Mouse (Mus musculus): ENCODE measurements at regions not wholly inside any gene's neighbourhood (a gene's known extent, or its start where the extent isn't known, plus 50 kb on each side); places are given as distances from the start of the nearest gene placed in this dataset.

DNA sequence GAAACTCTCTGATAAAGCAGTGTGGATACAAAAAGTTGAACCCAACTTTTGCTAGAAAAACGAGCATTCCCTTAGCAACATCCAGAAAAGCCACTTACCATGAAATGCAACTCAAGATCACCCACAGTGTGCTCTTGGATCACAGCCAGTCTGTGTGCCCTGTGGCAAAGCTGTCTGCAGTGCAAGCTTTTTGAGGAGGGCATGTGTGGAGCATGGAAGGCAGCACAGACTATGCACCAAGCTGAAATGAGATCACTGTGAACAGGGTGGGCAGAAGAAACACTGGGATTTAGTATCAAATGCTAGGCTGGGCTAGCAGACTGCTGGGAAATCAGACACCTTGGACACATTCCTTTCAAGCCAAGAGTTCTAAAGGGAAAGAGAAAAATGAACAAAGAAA lies 162.4 kb downstream of the Sim1 start:
- 32% methylated on average over 1 of the region's 1 CpGs for WGBS
- ATAC-seq (ENCODE audit: insufficient number of reproducible peaks, insufficient read depth, low FRiP score, low TSS enrichment, low read depth) = peak; percentile 42; the same call in 1 of the 2 replicates

DNA sequence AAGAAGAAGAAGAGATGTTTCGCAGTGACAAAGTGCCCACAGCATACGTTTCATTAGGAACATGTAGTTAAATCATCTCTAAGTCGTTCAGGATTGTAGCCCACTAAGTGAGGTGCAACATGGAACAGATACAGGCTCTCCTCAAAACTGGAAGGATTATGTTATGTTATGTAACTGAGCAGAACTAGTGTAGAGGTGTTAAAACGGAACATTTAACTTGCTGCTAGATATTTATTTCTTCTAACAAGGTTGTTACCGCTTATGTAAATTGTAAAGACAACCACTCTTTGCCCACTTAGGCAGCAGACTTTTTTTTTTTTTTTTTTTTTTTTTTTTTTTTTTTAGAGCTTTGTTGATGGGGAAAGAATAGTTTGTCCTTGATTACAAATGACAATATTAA lies 163.8 kb downstream of the Sim1 start:
- WGBS = 80% methylated on average over 5 of the region's 5 CpGs
- no peaks in the 10 kb centered on the region; the same call in 1 of the 2 replicates for H3K4me1 ChIP-seq (replicated peaks)
- no peak overlapping the region for H3K9ac ChIP-seq (replicated peaks)
- H3K27me3 ChIP-seq = no peaks in the 10 kb centered on the region
- H3K4me2 ChIP-seq = no peak overlapping the region
- H3K36me3 ChIP-seq = no peaks in the 10 kb centered on the region
- ATAC-seq (ENCODE audit: insufficient number of reproducible peaks, insufficient read depth, low FRiP score, low TSS enrichment, low read depth) = no peak
- H3K9me3 ChIP-seq = no peaks in the 10 kb centered on the region
- no peak overlapping the region for H3K4me3 ChIP-seq (replicated peaks)
- no peak overlapping the region for H3K27ac ChIP-seq

More for the DNA sequence above, 162.4 kb downstream of the Sim1 start:
- Histone ChIP-seq H3K36me3 (no peaks in the 10 kb centered on the region), H3K27ac (no peak overlapping the region), H3K27me3 (no peaks in the 10 kb centered on the region), H3K4me1 (replicated peaks) (no peaks in the 10 kb centered on the region; the same call in 1 of the 2 replicates), H3K4me2 (no peak overlapping the region), H3K4me3 (replicated peaks) (no peak overlapping the region), H3K9ac (replicated peaks) (no peak overlapping the region), H3K9me3 (no peaks in the 10 kb centered on the region)

- Histone ChIP-seq H3K4me1 (replicated peaks) (no peaks in the 10 kb centered on the region), H3K27me3 (no peaks in the 10 kb centered on the region), H3K27ac (no peak overlapping the region), H3K9ac (replicated peaks) (no peak overlapping the region), H3K9me3 (no peaks in the 10 kb centered on the region), H3K36me3 (no peaks in the 10 kb centered on the region), H3K4me2 (no peak overlapping the region), H3K4me3 (replicated peaks) (no peak overlapping the region)
- no peak for ATAC-seq (ENCODE audit: insufficient number of reproducible peaks, insufficient read depth, low FRiP score, low TSS enrichment, low read depth)
- 93% methylated on average over 1 of the region's 1 CpGs for WGBS
These were observed 207.0 kb downstream of the Sim1 start for GRCm38 (mm10) chr10:51101590-51101989.

DNA sequence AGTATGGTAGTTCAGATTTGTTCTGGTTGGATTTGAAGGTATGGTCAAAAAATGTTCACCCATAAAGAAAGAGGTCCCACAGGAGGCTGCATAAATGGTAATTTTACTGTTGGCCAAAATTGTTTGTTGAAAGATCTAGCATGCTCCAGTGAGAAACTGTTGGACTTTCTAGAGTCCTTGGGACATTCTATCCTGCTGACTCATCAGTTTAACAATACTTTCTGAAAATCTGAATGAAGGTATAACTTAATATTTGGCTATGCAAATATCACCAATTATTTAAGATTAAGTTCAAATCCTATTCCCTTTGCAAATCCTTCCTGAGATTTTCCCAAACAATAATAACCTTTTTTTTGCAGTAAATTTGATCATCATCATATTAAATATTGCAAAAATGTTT lies 257.3 kb downstream of the Sim1 start:
- no peaks in the 10 kb centered on the region for H3K9me3 ChIP-seq
- no peaks in the 10 kb centered on the region for H3K27me3 ChIP-seq
- H3K4me1 ChIP-seq (replicated peaks) = no peaks in the 10 kb centered on the region; the same call in 1 of the 2 replicates
- no peak for ATAC-seq (ENCODE audit: insufficient number of reproducible peaks, insufficient read depth, low FRiP score, low TSS enrichment, low read depth)
- no peak overlapping the region for H3K27ac ChIP-seq
- H3K9ac ChIP-seq (replicated peaks) = no peak overlapping the region
- H3K4me3 ChIP-seq (replicated peaks) = no peak overlapping the region
- no peaks in the 10 kb centered on the region for H3K36me3 ChIP-seq
- H3K4me2 ChIP-seq = no peak overlapping the region

DNA sequence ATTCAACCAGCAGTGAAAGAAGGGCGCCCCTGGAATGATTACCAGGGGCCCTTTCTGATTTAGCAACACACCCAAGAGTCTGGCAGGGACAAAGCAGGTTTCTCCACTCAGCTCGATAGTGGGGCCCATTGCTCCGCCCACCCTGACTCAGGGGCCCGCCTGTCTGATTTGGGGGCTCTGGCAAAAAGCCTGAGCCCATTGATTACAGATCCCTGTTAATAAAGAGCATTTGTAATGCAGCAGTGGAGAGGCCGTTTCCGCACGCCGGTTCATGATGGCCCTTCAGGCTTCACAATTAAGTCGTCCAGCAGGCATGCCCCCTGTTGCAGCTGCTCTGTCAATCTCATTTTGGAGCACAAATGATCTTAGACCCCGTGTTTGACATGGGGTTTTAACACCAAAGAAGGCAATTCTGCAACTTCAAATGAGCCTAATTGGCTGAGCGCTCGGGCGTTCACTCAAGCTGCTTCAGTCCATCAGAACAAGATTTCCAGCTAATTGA lies 259.0 kb downstream of the Sim1 start:
- H3K9ac ChIP-seq (replicated peaks) = 0 out of 2 replicates have a peak overlapping the region, but pooled peaks have one; percentile 31
- no peaks in the 10 kb centered on the region for H3K27me3 ChIP-seq
- peak overlapping the region; percentile 56 for H3K4me2 ChIP-seq
- ATAC-seq (ENCODE audit: insufficient number of reproducible peaks, insufficient read depth, low FRiP score, low TSS enrichment, low read depth) = peak; percentile 78
- 13% methylated on average over 13 of the region's 13 CpGs for WGBS
- H3K9me3 ChIP-seq = no peaks in the 10 kb centered on the region
- H3K4me3 ChIP-seq (replicated peaks) = peak overlapping the region; percentile 23
- H3K27ac ChIP-seq = peak overlapping the region; percentile 14; the same call in 1 of the 2 replicates
- H3K4me1 ChIP-seq (replicated peaks) = no peaks in the 10 kb centered on the region; the same call in 1 of the 2 replicates
- H3K36me3 ChIP-seq = no peaks in the 10 kb centered on the region

- peak overlapping the region; percentile 56 for H3K4me2 ChIP-seq
- 30% methylated on average over 2 of the region's 2 CpGs for WGBS
- H3K4me1 ChIP-seq (replicated peaks) = no peaks in the 10 kb centered on the region; the same call in 1 of the 2 replicates
- H3K27ac ChIP-seq = no peak overlapping the region; the same call in 1 of the 2 replicates
- no peaks in the 10 kb centered on the region for H3K36me3 ChIP-seq
- H3K4me3 ChIP-seq (replicated peaks) = peak overlapping the region; percentile 23; the same call in 1 of the 2 replicates
- H3K9me3 ChIP-seq = no peaks in the 10 kb centered on the region
- no peak overlapping the region for H3K9ac ChIP-seq (replicated peaks)
- ATAC-seq (ENCODE audit: insufficient number of reproducible peaks, insufficient read depth, low FRiP score, low TSS enrichment, low read depth) = 0 out of 2 replicates have a peak, but pooled peaks have one; percentile 10
- H3K27me3 ChIP-seq = no peaks in the 10 kb centered on the region
These were observed 259.5 kb downstream of the Sim1 start for GRCm38 (mm10) chr10:51154016-51154415.

DNA sequence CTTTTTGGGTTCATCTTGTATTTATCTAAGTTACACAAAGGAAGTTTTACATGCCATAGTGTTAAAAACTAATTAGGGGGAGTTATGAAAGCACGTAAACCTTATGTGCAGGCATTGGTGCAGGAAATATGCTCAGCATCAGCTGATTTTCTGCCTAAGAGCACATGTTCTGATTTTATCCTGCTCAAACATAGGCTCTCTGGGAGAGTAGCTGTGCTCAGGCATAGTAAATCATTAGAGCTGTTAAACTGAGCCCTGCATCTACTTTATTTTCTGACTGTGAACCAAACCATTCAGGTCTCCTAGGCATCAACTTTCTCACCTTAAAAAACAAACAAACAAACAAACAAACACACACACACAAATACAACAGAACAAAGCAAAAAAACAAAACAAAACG lies 260.2 kb downstream of the Sim1 start:
- 54% methylated on average over 2 of the region's 2 CpGs for WGBS

GRCm38 (mm10) chr10:51173619-51174018 lies 279.1 kb downstream of the Sim1 start:
- 82% methylated on average over 3 of the region's 3 CpGs for WGBS
- Histone ChIP-seq H3K27me3 (no peaks in the 10 kb centered on the region), H3K27ac (no peak overlapping the region), H3K4me1 (replicated peaks) (no peaks in the 10 kb centered on the region), H3K36me3 (no peaks in the 10 kb centered on the region), H3K4me2 (no peak overlapping the region), H3K4me3 (replicated peaks) (no peak overlapping the region), H3K9me3 (0 out of 2 replicates have a peak, but pooled peaks cover 3% of the 10 kb centered on the region), H3K9ac (replicated peaks) (no peak overlapping the region)
- no peak for ATAC-seq (ENCODE audit: insufficient number of reproducible peaks, insufficient read depth, low FRiP score, low TSS enrichment, low read depth)

More for the DNA sequence above, 260.2 kb downstream of the Sim1 start:
- Histone ChIP-seq H3K36me3 (no peaks in the 10 kb centered on the region), H3K27ac (no peak overlapping the region), H3K9me3 (no peaks in the 10 kb centered on the region), H3K9ac (replicated peaks) (no peak overlapping the region), H3K4me3 (replicated peaks) (no peak overlapping the region), H3K4me2 (no peak overlapping the region), H3K27me3 (no peaks in the 10 kb centered on the region), H3K4me1 (replicated peaks) (no peaks in the 10 kb centered on the region; the same call in 1 of the 2 replicates)
- ATAC-seq (ENCODE audit: insufficient number of reproducible peaks, insufficient read depth, low FRiP score, low TSS enrichment, low read depth) = no peak

DNA sequence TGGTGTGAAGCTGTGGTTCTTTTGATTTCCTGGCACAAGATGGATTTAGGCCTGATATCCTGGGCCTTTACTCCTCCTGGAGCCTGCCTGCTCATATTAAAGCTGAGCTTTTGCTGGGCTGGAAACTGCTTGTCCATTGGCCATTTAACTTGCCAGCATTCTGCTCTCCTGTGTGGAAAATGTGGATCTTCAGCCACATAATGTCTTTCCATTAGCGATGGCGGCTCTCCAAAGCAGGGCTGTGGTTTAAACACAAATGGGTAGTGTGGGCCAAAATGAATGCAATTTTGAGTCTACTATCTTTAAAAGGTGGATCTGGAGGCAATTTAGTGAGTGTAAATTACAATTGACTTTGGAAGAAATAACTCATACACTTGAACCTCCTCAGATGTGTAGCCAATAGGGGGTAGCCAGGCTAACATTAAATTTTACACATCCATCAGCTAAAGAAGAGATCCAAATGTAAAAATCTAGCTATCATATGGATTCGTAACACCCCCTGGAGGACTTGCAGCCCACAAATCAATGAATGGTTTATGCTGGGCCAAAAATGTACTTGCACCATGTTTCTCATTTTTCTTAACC lies 281.5 kb downstream of the Sim1 start:
- no peak for ATAC-seq (ENCODE audit: insufficient number of reproducible peaks, insufficient read depth, low FRiP score, low TSS enrichment, low read depth)
- H3K27me3 ChIP-seq = no peaks in the 10 kb centered on the region
- no peak overlapping the region for H3K4me3 ChIP-seq (replicated peaks)
- 87% methylated on average over 3 of the region's 3 CpGs for WGBS
- H3K27ac ChIP-seq = no peak overlapping the region
- no peaks in the 10 kb centered on the region for H3K36me3 ChIP-seq
- H3K9me3 ChIP-seq = no peaks in the 10 kb centered on the region
- H3K9ac ChIP-seq (replicated peaks) = no peak overlapping the region
- H3K4me2 ChIP-seq = no peak overlapping the region
- no peaks in the 10 kb centered on the region for H3K4me1 ChIP-seq (replicated peaks)

DNA sequence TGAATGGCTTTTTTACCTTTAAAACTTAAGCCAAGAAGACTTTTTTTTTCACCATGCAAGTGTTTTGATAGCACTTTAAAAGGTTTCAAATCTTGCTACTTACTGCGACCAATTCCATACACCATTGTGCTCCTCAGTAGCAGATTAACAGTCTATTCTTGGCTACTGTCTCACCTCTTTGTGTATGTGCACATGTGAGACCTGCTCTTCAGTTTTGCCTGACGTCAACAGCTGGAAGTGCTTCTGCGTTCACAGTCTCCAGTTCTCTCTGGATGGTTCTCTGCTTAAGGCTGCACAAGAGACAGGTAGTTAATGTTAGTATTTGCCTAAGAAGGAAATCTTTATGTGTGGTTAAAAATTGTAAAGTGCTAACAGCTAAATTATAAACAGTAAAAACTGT lies 282.1 kb downstream of the Sim1 start:
- no peak for ATAC-seq (ENCODE audit: insufficient number of reproducible peaks, insufficient read depth, low FRiP score, low TSS enrichment, low read depth)
- 67% methylated on average over 3 of the region's 3 CpGs for WGBS

DNA sequence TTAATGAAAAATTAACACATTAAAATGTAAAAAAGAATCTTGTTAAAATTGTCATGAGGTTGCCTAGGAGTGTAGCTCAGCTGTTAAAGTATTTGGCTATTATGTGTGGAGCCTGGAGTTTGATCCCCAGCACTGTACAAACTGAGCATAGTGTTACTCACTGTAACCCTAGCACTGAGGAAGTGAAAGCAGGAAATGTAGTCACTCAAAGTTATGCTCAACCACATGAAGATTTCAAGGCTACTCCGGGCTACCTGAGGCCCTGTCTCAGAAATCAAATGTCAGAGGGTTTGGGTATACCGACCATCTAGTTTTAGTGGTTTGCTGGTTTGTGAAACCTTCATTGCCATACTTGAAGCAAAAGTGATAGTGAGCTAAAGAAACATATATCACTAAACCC lies 287.2 kb downstream of the Sim1 start:
- Histone ChIP-seq H3K4me3 (replicated peaks) (no peak overlapping the region), H3K27ac (no peak overlapping the region), H3K4me1 (replicated peaks) (no peaks in the 10 kb centered on the region), H3K9ac (replicated peaks) (no peak overlapping the region), H3K4me2 (no peak overlapping the region), H3K9me3 (no peaks in the 10 kb centered on the region), H3K27me3 (no peaks in the 10 kb centered on the region), H3K36me3 (no peaks in the 10 kb centered on the region)
- no peak for ATAC-seq (ENCODE audit: insufficient number of reproducible peaks, insufficient read depth, low FRiP score, low TSS enrichment, low read depth)
- WGBS = 86% methylated on average over 2 of the region's 2 CpGs

More for the DNA sequence above, 282.1 kb downstream of the Sim1 start:
- H3K4me1 ChIP-seq (replicated peaks) = no peaks in the 10 kb centered on the region
- H3K4me3 ChIP-seq (replicated peaks) = no peak overlapping the region
- H3K27me3 ChIP-seq = no peaks in the 10 kb centered on the region
- H3K9me3 ChIP-seq = no peaks in the 10 kb centered on the region
- H3K36me3 ChIP-seq = no peaks in the 10 kb centered on the region
- H3K9ac ChIP-seq (replicated peaks) = no peak overlapping the region
- no peak overlapping the region for H3K27ac ChIP-seq
- no peak overlapping the region for H3K4me2 ChIP-seq

Data from limb, embryonic 12.5 days (tissue).